Mouse (Mus musculus) limb, embryonic 14.5 days (tissue): ENCODE measurements around the gene Ncam1. TPM values are rescaled to one million over a fixed set of nuclear protein-coding genes. Genes with fewer than 3 reads are reported as not detected.

Experiments
- ATAC-seq: fragments of 200-750 bp; cut with Nextera tagmentation; 2 replicates; pipeline ENCODE4 v1.8.0; 2017; ENCODE audit warnings: low read depth, moderate number of reproducible peaks, moderate TSS enrichment; ENCODE audit not compliant: low FRiP score
- DNase-seq: peaks from one replicate; pipeline ENCODE4 v3.0.0-alpha.2; 2015; ENCODE audit warnings: low spot score
- H3K27ac ChIP-seq: fragments of 300-500 bp; sonication (generic); replicated peaks from 2 replicates; pipeline ENCODE4 v1.5.1; 2014; ENCODE audit warnings: low read depth, mild to moderate bottlenecking, low read length, moderate library complexity, mixed read lengths
- H3K27me3 ChIP-seq: fragments of 300-500 bp; sonication (generic); 2 replicates; pipeline ENCODE4 v1.6.1; 2014; ENCODE audit warnings: low read length, mixed read lengths; ENCODE audit not compliant: control insufficient read depth, insufficient read depth
- H3K36me3 ChIP-seq: fragments of 300-500 bp; sonication (generic); 2 replicates; pipeline ENCODE4 v1.6.1; 2014; ENCODE audit warnings: mild to moderate bottlenecking, low read length, moderate library complexity, mixed read lengths; ENCODE audit not compliant: control insufficient read depth, insufficient read depth
- H3K4me1 ChIP-seq: fragments of 300-500 bp; sonication (generic); 2 replicates; pipeline ENCODE4 v1.6.1; 2014; ENCODE audit warnings: antibody characterized with exemption, low read length, mixed read lengths; ENCODE audit not compliant: control insufficient read depth, insufficient read depth
- H3K4me2 ChIP-seq: fragments of 300-500 bp; sonication (generic); replicated peaks from 2 replicates; pipeline ENCODE4 v1.6.1; 2014; ENCODE audit warnings: low read depth, mild to moderate bottlenecking, low read length, moderate library complexity; ENCODE audit not compliant: severe bottlenecking
- H3K4me3 ChIP-seq: fragments of 300-500 bp; sonication (generic); replicated peaks from 2 replicates; pipeline ENCODE4 v1.5.1; 2014; ENCODE audit warnings: low read length
- H3K9ac ChIP-seq: fragments of 300-500 bp; sonication (generic); 2 replicates; pipeline ENCODE4 v1.6.1; 2014; ENCODE audit warnings: mild to moderate bottlenecking, low read depth, low read length, moderate library complexity; ENCODE audit not compliant: severe bottlenecking
- H3K9me3 ChIP-seq: fragments of 300-500 bp; sonication (generic); 2 replicates; pipeline ENCODE4 v1.6.1; 2016; ENCODE audit warnings: low read length; ENCODE audit not compliant: control insufficient read depth
- POLR2A ChIP-seq: fragments of 200-500 bp; IDR thresholded peaks from 2 replicates; pipeline ENCODE4 v1.8.0; 2012; ENCODE audit warnings: inconsistent platforms, mild to moderate bottlenecking, moderate library complexity, borderline replicate concordance; ENCODE audit not compliant: insufficient read depth, insufficient read length; ENCODE audit errors: extremely low read depth
- WGBS: fragments of 180-500 bp; shearing (Covaris S2); extraction: QIAGEN DNeasy Blood & Tissue Kit; methylation state at CpG from one replicate; pipeline ENCODE4 v1.1.7; 2014; 5-methylcytosine and 5-hydroxymethylcytosine counted together
- polyA plus RNA-seq, 2 experiments: library from polyadenylated mRNA; depleted of rRNA in 1 of 2; stranded (reverse) in 1 of 2; unstranded in 1 of 2; fragments of >200 nt; fragmentation: Nextera tagmentation in 1 of 2; extraction: Ambion mirVana in 1 of 2; gene quantifications; 2 replicates each; pipeline versions ENCODE4 v1.2.1 to v1.2.3; 2012 to 2014

The Ncam1 gene
- polyA plus RNA-seq, 2 experiments, result 31.1 to 62.5 TPM

GRCm38 (mm10) chr9:49751466-49751865 is 47.3 kb downstream of the Ncam1 start:
- no peak overlapping the region for H3K4me2 ChIP-seq
- H3K9ac ChIP-seq, result no peak overlapping the region
- H3K4me1 ChIP-seq, result peaks cover 12% of the 10 kb centered on the region
- no peak overlapping the region for H3K27ac ChIP-seq
- H3K4me3 ChIP-seq, result no peak overlapping the region
- no peaks in the 10 kb centered on the region for H3K36me3 ChIP-seq
- no peak for TF ChIP-seq POLR2A
- ATAC-seq, result no peak
- H3K9me3 ChIP-seq, result no peaks in the 10 kb centered on the region
- no peak for DNase-seq
- 66% methylated on average over 6 of the region's 6 CpGs for WGBS
- no peaks in the 10 kb centered on the region for H3K27me3 ChIP-seq

GRCm38 (mm10) chr9:49746176-49746575 is 52.5 kb downstream of the Ncam1 start:
- TF ChIP-seq POLR2A, result no peak
- DNase-seq (no peak), ATAC-seq (no peak)
- WGBS, result 49% methylated on average over 2 of the region's 2 CpGs
- Histone ChIP-seq H3K4me1 (peaks cover 27% of the 10 kb centered on the region), H3K9ac (no peak overlapping the region), H3K27ac (no peak overlapping the region), H3K4me2 (no peak overlapping the region), H3K4me3 (no peak overlapping the region), H3K27me3 (no peaks in the 10 kb centered on the region), H3K9me3 (no peaks in the 10 kb centered on the region), H3K36me3 (no peaks in the 10 kb centered on the region)

- Histone ChIP-seq H3K36me3 (no peaks in the 10 kb centered on the region), H3K9ac (no peak overlapping the region), H3K4me2 (no peak overlapping the region), H3K4me3 (no peak overlapping the region), H3K4me1 (peaks cover 22% of the 10 kb centered on the region), H3K27me3 (no peaks in the 10 kb centered on the region), H3K27ac (no peak overlapping the region), H3K9me3 (no peaks in the 10 kb centered on the region)
- 21% methylated on average over 4 of the region's 4 CpGs for WGBS
- DNase-seq (peak; percentile 72), ATAC-seq (peak; percentile 90)
- no peak for TF ChIP-seq POLR2A
Measured at GRCm38 (mm10) chr9:49745696-49746095, 53.0 kb downstream of the Ncam1 start.

DNA sequence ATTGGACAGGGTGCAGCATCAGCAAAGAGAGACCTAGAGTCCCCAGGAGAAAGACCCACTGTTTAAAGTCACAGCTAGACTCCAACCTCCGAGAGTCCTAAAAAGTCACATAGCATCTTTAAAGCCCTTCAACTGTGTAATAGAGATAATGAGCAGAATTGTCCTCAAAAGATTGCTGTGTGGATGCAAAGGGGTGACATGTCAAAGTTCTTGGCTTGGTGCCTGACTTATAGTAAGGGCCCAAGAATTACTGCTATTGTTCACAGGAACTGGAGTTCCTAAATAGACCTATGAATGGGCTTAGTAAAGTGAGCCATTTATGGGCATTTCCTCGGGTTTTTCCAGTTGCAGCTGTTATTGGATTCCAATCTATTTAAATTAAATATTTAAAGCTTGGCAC is 54.4 kb downstream of the Ncam1 start:
- no peak for DNase-seq
- peaks cover 21% of the 10 kb centered on the region for H3K4me1 ChIP-seq
- H3K9me3 ChIP-seq, result no peaks in the 10 kb centered on the region
- no peak for ATAC-seq
- H3K27ac ChIP-seq, result no peak overlapping the region
- H3K36me3 ChIP-seq, result no peaks in the 10 kb centered on the region
- no peaks in the 10 kb centered on the region for H3K27me3 ChIP-seq
- no peak overlapping the region for H3K4me2 ChIP-seq
- no peak overlapping the region for H3K4me3 ChIP-seq
- TF ChIP-seq POLR2A, result no peak
- 48% methylated on average over 2 of the region's 2 CpGs for WGBS
- H3K9ac ChIP-seq, result no peak overlapping the region

- TF ChIP-seq POLR2A, result no peak
- WGBS, result 80% methylated on average over 6 of the region's 6 CpGs
- Histone ChIP-seq H3K9me3 (no peaks in the 10 kb centered on the region), H3K36me3 (no peaks in the 10 kb centered on the region), H3K4me1 (peaks cover 15% of the 10 kb centered on the region), H3K9ac (no peak overlapping the region), H3K4me3 (no peak overlapping the region), H3K4me2 (no peak overlapping the region), H3K27me3 (no peaks in the 10 kb centered on the region), H3K27ac (no peak overlapping the region)
- ATAC-seq, result no peak
- no peak for DNase-seq
Measured at GRCm38 (mm10) chr9:49739935-49740334, 58.8 kb downstream of the Ncam1 start.

DNA sequence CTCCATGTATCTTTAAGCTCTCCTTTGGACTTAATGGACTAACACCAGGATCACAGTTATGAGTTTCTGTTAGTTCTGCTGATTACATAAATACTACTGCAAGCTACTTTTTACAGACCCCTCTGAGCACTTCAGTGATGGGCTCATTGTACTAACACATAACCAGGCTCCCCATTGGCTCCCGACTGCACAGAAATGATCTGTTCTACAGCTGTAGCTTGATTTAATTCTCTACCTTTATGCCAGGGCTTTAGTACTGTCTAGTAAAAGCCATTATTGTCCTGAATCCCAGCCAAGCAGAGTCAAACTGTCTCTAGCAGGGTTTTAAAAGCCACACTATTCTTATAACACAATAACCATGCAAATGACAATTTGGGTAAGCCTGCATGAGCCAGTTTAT is 60.2 kb downstream of the Ncam1 start:
- H3K4me2 ChIP-seq, result no peak overlapping the region
- no peak overlapping the region for H3K9ac ChIP-seq
- no peaks in the 10 kb centered on the region for H3K36me3 ChIP-seq
- H3K27me3 ChIP-seq, result no peaks in the 10 kb centered on the region
- H3K27ac ChIP-seq, result no peak overlapping the region
- peak; percentile 26 for DNase-seq
- TF ChIP-seq POLR2A, result no peak
- no peak overlapping the region for H3K4me3 ChIP-seq
- 27% methylated on average over 1 of the region's 1 CpGs for WGBS
- ATAC-seq, result no peak
- no peaks in the 10 kb centered on the region for H3K9me3 ChIP-seq
- peaks cover 10% of the 10 kb centered on the region for H3K4me1 ChIP-seq
